Mouse (Mus musculus) liver, postnatal 0 days (tissue): ENCODE results near the gene Zbtb45.

Source experiments
- CTCF ChIP-seq: sonication (generic); IDR thresholded peaks from 2 replicates; pipeline ENCODE4 v1.5.1; 2016; ENCODE audit warnings: antibody characterized with exemption, low read depth
- EP300 ChIP-seq: IDR thresholded peaks from 2 replicates; pipeline ENCODE4 v1.6.1; 2016; ENCODE audit warnings: antibody characterized with exemption, low read depth, mild to moderate bottlenecking

DNA sequence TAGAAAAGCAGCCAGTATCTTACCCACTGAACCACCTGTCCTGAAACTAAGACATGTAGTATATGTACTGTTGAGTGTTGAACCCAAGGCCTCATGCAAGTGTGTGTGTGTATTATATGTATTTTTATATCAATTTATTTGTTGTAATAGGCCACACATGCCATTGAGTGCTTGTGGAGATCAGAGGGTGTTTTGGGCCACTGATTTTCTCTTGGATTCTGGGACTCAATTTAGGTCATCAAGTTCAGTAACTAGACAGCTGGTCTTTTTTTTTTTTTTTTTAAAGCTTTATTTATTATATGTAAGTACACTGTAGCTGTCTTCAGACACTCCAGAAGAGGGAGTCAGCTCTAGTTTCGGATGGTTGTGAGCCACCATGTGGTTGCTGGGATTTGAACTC, 5.4 kb upstream of the Zbtb45 start:
- TF ChIP-seq CTCF (no peak), EP300 (no peak)
